Comparison of ENCODE assay signal across 8 mouse cellular contexts in genomic region chr11:60045676-60046057, GRCm38 (mm10). TPM values are rescaled to one million over a fixed set of nuclear protein-coding genes. Genes with fewer than 3 reads are reported as not detected.
DNase-seq lines count a peak whose midpoint lies in the region; ATAC-seq and TF ChIP-seq lines count a peak whose summit lies in the region.

No protein-coding gene starts in this region.

- TF ChIP-seq CTCF in G1E (IDR thresholded peaks at IDR 0.05; ENCODE audit: low read depth, low read length): no peak

- H3K9me3 ChIP-seq in heart, embryonic 14.5 days (ENCODE audit: control insufficient read depth, low read length): no peaks in the 10 kb centered on the region
- H3K9me3 ChIP-seq in G1E (replicated peaks): no peaks in the 10 kb centered on the region
- H3K9me3 ChIP-seq in heart, embryonic 16.5 days (replicated peaks; ENCODE audit: control insufficient read depth, low read length): no peaks in the 10 kb centered on the region

- WGBS in heart, embryonic 14.5 days: 8% methylated on average over 3 of the region's 3 CpGs
- WGBS in heart, embryonic 16.5 days: 5% methylated on average over 3 of the region's 3 CpGs
- WGBS in macrophage (ENCODE audit: missing documents): 7% methylated on average over 3 of the region's 3 CpGs

- no peaks in the 10 kb centered on the region for H3K27me3 ChIP-seq in heart, embryonic 14.5 days (ENCODE audit: control insufficient read depth, insufficient read depth, low read length)
- peaks cover 12% of the 10 kb centered on the region for H3K27me3 ChIP-seq in G1E (ENCODE audit: insufficient read depth, low read length)
- H3K27me3 ChIP-seq in heart, embryonic 16.5 days (ENCODE audit: control insufficient read depth, insufficient read depth, low read length): no peaks in the 10 kb centered on the region

- H3K4me3 ChIP-seq in heart, embryonic 14.5 days (ENCODE audit: control insufficient read depth in 1 of 2, insufficient read depth in 1 of 2, low read depth in 1 of 2, low read length in 2 of 2): peak overlapping the region; percentile 60 to 88
- peak overlapping the region; percentile 73 for H3K4me3 ChIP-seq in G1E (ENCODE audit: low read depth, low read length)
- H3K4me3 ChIP-seq in heart, embryonic 16.5 days (ENCODE audit: low read length): peak overlapping the region; percentile 79
- H3K4me3 ChIP-seq in macrophage (ENCODE audit: inconsistent target): peak overlapping the region; percentile 42

- H3K4me2 ChIP-seq in heart, embryonic 14.5 days (ENCODE audit: low read length): peak overlapping the region; percentile 78
- peak overlapping the region; percentile 87 for H3K4me2 ChIP-seq in heart, embryonic 16.5 days (ENCODE audit: low read depth, low read length)

- H3K27ac ChIP-seq in heart, embryonic 14.5 days (replicated peaks in 1 of 2; ENCODE audit: control insufficient read depth in 1 of 2, insufficient read depth in 1 of 2, low read depth in 2 of 2, low read length in 2 of 2): peak overlapping the region in 1 of 2 experiments; percentile 89; a peak in 2 of 4 replicates
- peak overlapping the region; percentile 58 for H3K27ac ChIP-seq in heart, embryonic 16.5 days (ENCODE audit: low read length)
- peak overlapping the region; percentile 47; the same call in 1 of the 2 replicates for H3K27ac ChIP-seq in macrophage

- peak; percentile 5; the same call in 1 of the 2 replicates for ATAC-seq in heart, embryonic 14.5 days (ENCODE audit: insufficient number of reproducible peaks, insufficient read depth, low FRiP score, low read depth)
- ATAC-seq in G1E (ENCODE audit: extremely low read depth, insufficient number of reproducible peaks, low FRiP score, poor library complexity, severe bottlenecking): no peak
- ATAC-seq in heart, embryonic 16.5 days (replicated peaks; ENCODE audit: extremely low read depth, insufficient read depth, low FRiP score): peak; percentile 7; the same call in 1 of the 2 replicates

- no peaks in the 10 kb centered on the region for H3K79me2 ChIP-seq in macrophage (ENCODE audit: inconsistent target)

- no peaks in the 10 kb centered on the region for H3K36me3 ChIP-seq in heart, embryonic 14.5 days (ENCODE audit: control insufficient read depth, insufficient read depth, low read length)
- H3K36me3 ChIP-seq in G1E (replicated peaks) (no peaks in the 10 kb centered on the region), macrophage (ENCODE audit: inconsistent target) (no peaks in the 10 kb centered on the region)
- no peaks in the 10 kb centered on the region for H3K36me3 ChIP-seq in heart, embryonic 16.5 days (ENCODE audit: control insufficient read depth, insufficient read depth)

- no peak for DNase-seq in heart, postnatal 4 days
- no peak for DNase-seq in G1E (ENCODE audit: low spot score)
- no peak for DNase-seq in retina, embryonic 14.5 days (ENCODE audit: low spot score)
- DNase-seq in T-cell, adult 2 months (ENCODE audit: low spot score): no peak
- DNase-seq in thymus, postnatal 10 days (ENCODE audit: low spot score in 2 of 2): no peak

- H3K4me1 ChIP-seq in heart, embryonic 14.5 days (ENCODE audit: control insufficient read depth in 2 of 2, insufficient read depth in 2 of 2, low read length in 2 of 2): peaks cover 2 to 5% of the 10 kb centered on the region in 2 experiments; a peak in 1 of 4 replicates
- peaks cover 22% of the 10 kb centered on the region for H3K4me1 ChIP-seq in G1E (ENCODE audit: insufficient read depth, low read depth, low read length)
- H3K4me1 ChIP-seq in heart, embryonic 16.5 days (ENCODE audit: control insufficient read depth, insufficient read depth, low read length): peaks cover 6% of the 10 kb centered on the region

- peak overlapping the region; percentile 70 for H3K9ac ChIP-seq in heart, embryonic 14.5 days (ENCODE audit: low read length)
- H3K9ac ChIP-seq in heart, embryonic 16.5 days (ENCODE audit: low read length): peak overlapping the region; percentile 82

RNA-seq across cellular contexts. Expression of gene Pemt, which starts 0.6 kb away (rescaled TPM):
- 11.6 and 16.3 TPM in 2 replicates for polyA plus RNA-seq in heart, embryonic 14.5 days (2014; fragmentation: Nextera tagmentation; extraction: Ambion mirVana)
- total RNA-seq in heart, postnatal 4 days (2021): 1 to 10 TPM; 2.3 to 2.9 TPM
- total RNA-seq in G1E (2014; fragmentation: Nextera tagmentation) (2.8 and 7.9 TPM in 2 replicates), G1E (2017) (3.0 and 3.8 TPM in 2 replicates)
- polyA plus RNA-seq in G1E (2012) (1.9 and 6.5 TPM in 2 replicates), macrophage (2018) (0.36 to 2.6 TPM (median 1.5 TPM) in 3 replicates)
- 8.2 and 8.6 TPM in 2 replicates for polyA plus RNA-seq in heart, embryonic 16.5 days (2015; fragmentation: Nextera tagmentation; extraction: Ambion mirVana)
- not detected for total RNA-seq in macrophage (2018; cell fraction: chromatin; rRNA removed)
- 1 to 10 TPM in 16 of 26 experiments, under 1 TPM in 10; 0.37 to 1.8 (median 1.2) TPM for total RNA-seq in macrophage (2018; cell fraction: cytosol; rRNA removed)
- total RNA-seq in macrophage (2018; cell fraction: nucleus; rRNA removed): 1 to 10 TPM in 2 of 26 experiments, under 1 TPM in 2, not detected in 22; 0.56 to 3.7 (median 1.5) TPM

RNA-seq across cellular contexts. Expression of gene Rai1, which starts 59.1 kb away (rescaled TPM):
- polyA plus RNA-seq in heart, embryonic 14.5 days (2014; fragmentation: Nextera tagmentation; extraction: Ambion mirVana): 17.3 and 19.0 TPM in 2 replicates
- total RNA-seq in heart, postnatal 4 days (2021): 10 to 100 TPM; 50.6 to 58.0 TPM
- total RNA-seq in G1E (2014; fragmentation: Nextera tagmentation): 77.4 and 78.1 TPM in 2 replicates
- 10.3 and 13.5 TPM in 2 replicates for total RNA-seq in G1E (2017)
- 107 TPM in 2 replicates for polyA plus RNA-seq in G1E (2012)
- polyA plus RNA-seq in heart, embryonic 16.5 days (2015; fragmentation: Nextera tagmentation; extraction: Ambion mirVana): 15.7 TPM in 2 replicates
- 100 to 1,000 TPM in 1 of 26 experiments, 10 to 100 TPM in 25; 31.4 to 101 (median 64.9) TPM for total RNA-seq in macrophage (2018; cell fraction: chromatin; rRNA removed)
- 10 to 100 TPM in 13 of 26 experiments, 1 to 10 TPM in 13; 5.1 to 17.0 (median 10.1) TPM for total RNA-seq in macrophage (2018; cell fraction: cytosol; rRNA removed)
- 10 to 100 TPM; 15.6 to 76.1 (median 39.9) TPM for total RNA-seq in macrophage (2018; cell fraction: nucleus; rRNA removed)
- 10.5 to 12.9 TPM (median 11.0 TPM) in 3 replicates for polyA plus RNA-seq in macrophage (2018)
